Mouse (Mus musculus): ENCODE measurements around the gene Pnmal2.

GRCm38 (mm10) chr7:16904120-16904675 is 40.3 kb upstream of the Pnmal2 start:
- no peak for TF ChIP-seq CTCF (IDR thresholded peaks at IDR 0.05; ENCODE audit: insufficient read depth, low read depth, low read length)
- TF ChIP-seq POLR2A (IDR thresholded peaks at IDR 0.05; ENCODE audit: insufficient read depth, low read depth, low read length) = no peak
